Mouse (Mus musculus): ENCODE measurements at regions not wholly inside any gene's neighbourhood (a gene's known extent, or its start where the extent isn't known, plus 50 kb on each side); places are given as distances from the start of the nearest gene placed in this dataset.

DNA sequence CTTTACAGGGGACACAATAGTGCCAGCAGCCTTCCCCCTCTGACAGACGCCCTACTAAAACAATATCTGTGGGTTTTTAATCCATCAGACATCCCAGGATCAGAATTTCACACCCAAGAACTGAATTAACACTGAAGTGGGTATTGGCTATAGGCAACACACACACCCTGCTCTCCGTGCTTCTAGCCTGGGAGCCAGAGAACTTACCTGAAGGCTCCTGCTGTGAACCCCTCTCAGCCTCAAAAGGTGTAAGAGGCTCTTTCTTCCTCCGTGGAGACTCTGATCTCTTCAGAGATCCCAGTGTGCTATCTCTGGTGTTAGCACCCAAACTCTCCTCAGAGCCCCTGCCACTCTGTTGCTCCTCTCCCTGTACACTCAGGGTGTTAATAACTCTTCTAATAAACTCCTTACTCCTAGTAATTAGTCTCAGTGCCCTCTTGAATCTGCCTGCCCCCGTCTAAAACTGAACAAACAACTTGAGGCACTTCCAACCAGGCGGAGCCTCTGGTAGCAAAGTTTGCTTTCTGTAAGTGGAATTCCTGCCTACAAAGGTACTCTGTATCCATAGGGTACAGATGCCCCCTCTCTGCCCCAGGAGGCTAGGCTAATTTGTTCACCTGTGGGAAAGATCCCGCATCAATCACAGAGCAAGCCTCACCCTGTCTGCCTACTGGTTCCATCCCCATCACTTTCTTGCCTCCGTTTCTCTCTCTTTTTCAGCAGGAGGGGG, 452.9 kb upstream of the Fam19a5 start:
- no peak for DNase-seq (ENCODE audit: low spot score in 2 of 2)

DNA sequence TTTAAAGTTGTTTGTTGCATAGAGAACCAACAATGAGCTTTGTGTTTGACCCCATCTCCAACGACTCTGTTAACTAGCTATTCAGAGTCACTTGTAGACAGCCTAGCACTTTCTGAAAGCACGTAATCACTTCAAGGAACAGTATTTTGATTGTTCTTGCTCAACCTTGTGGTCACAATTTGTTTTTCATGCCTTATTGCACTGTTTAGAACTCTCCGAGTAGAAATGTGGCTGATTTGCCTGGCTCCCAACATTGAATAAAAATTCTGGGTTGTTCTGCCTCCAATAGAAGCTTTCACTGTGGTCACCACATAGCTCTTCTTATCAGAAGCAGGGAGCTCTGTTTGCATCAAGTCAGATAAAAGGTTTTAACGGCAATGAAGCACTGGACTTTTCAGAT, 446.9 kb upstream of the Fam19a5 start:
- no peak for DNase-seq (ENCODE audit: low spot score in 2 of 2)

DNA sequence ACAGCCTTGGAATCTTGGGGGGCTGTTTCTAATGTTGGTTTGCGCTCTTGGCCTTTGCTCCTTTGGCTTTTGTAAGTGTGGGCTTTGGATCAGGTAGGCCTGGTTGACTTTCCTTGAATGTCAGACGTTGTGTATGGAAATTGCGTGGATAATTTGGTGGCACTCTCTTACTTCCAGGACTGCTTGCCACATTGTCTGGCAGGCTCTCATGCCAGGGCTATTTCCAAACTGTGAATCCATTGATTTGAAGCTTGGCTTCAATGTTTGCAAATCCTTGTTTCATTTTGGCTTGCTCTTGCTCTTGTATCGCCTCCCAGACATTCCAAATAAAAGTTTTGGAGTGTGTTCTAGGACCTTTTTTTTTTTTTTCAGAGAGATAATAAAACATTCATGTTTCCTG, 443.0 kb upstream of the Fam19a5 start:
- no peak for DNase-seq (ENCODE audit: low spot score in 2 of 2)

DNA sequence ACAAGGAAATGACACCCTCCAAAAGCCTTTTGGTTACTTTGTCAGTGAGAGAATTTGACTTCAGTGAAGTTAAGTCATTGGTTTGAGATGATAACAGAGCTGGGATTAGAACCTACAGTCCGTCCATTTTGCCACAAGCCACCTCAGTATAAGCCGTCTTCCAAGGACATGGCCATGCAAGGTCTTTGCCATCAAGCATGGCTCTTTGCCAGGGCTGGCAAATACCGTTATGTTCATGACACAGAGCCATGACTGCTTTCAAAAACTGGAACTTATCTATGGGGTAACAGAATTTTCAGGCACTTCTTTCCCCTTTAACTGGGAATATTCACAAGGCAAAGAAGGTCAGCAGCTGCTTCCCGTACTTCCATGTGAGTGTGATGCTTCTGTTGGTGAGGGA, 441.9 kb upstream of the Fam19a5 start:
- no peak for DNase-seq (ENCODE audit: low spot score in 2 of 2)

DNA sequence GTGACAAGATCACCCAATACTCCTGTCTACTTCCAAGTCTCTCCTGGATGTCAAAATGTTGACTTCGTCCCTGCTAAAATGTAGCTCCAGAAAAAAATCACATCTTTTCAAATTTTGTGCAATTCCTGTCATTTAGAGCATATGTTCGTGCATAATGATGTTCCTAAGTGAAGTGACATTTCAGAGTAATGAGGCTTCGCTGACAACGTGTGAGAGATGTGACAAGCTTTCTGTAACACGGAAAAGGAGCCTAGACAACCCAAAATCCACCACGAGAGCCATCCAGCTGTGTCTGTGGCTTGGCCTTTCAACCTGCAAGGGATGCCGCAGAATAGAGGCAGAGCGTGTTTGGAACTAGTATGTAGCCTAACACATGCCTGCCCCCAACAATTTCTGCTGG, 438.1 kb upstream of the Fam19a5 start:
- peak in 1 of 2 experiments; percentile 4 for DNase-seq (ENCODE audit: low spot score in 2 of 2)

DNA sequence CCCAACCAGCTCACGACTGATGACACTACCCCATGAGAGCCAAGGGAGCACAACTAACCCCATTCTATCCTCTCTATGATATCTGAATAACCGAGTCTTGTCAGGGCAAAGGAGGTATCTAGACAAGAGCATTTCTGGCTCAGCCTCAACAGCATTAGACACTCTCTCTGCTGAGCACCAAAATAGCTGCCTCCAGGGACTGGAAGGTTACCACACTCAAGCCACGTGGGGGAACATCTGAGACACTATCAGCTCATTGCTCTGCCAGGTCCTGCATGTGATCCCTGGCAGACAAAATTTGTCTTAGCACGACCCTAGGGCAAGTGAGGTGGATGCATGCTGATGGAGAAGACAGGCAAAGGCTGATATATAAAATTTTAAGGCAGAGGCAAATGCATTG, 436.4 kb upstream of the Fam19a5 start:
- DNase-seq (ENCODE audit: low spot score in 2 of 2): no peak

DNA sequence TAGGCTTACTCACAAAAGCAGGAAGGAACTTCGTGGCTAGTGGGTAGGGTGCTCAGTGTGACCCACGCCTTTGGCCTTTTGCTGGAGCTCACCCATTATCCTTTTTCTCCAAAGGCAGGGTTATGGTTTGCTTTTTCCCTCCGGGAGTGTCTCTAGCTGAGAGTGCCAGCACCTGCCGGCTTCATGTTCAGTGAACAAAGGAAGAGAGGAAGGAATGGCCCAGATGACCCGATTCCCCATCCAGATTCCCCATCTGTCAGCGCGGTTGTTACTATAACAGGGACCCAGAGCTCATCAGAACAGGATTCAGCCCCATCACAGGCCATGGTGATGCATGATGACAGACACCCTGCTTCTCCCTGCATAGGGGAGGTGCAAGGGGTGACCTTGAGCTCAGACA, 435.7 kb upstream of the Fam19a5 start:
- no peak for DNase-seq (ENCODE audit: low spot score in 2 of 2)

DNA sequence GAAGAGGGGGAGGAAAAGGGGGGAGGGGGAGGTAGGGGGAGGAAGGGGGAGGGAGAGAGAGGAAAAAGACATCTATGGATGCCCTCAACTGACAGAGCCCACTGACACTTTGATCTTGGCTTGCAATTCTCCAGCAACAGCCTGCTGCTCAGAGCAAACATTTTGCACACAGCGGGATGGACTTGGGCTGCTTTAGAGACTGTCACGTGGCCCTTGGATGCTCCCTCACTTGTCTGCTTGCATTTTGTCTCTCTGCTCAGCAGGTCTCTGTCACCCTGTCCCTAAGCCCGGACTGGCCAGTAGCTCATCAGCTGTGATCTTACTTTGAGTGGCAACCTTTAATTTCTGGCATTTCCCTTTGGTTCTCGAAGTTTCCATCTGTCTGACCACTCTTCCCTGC, 421.4 kb upstream of the Fam19a5 start:
- no peak for DNase-seq (ENCODE audit: low spot score in 2 of 2)

DNA sequence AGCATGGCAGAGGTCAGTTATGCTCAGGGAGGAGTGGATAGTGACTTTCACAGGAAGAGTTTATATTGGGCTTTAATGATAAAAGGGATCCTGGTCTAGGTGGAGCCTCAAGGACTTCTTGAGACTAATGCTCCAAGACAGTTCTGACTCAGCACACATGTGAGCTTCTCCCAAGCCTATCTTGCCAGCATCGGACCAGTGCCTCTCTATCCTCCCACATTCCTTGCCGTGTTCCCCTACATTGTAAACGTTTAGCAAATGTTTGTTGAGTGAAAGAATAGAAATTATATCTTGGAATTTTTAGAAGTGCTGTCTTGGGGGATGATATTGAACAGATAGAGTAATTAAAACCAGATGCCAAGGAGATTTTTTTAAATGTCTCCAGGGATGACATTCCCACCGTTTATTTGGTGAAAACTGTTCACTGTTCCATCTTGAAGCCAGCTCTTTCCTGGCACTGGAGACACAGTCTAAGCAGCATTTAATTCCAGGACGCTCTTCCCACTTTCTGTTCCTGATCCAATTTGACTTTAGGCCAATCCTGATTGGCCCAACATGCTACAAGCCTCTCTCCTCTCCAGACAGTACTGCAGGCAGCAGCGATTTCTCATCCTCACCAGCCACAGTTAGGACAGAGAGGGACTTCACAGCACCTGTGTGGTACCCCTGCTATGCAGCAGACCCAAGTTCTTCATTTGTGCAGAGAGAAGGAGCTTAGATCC, 418.5 kb upstream of the Fam19a5 start:
- DNase-seq (ENCODE audit: low spot score in 2 of 2): peak in 1 of 2 experiments; percentile 24

DNA sequence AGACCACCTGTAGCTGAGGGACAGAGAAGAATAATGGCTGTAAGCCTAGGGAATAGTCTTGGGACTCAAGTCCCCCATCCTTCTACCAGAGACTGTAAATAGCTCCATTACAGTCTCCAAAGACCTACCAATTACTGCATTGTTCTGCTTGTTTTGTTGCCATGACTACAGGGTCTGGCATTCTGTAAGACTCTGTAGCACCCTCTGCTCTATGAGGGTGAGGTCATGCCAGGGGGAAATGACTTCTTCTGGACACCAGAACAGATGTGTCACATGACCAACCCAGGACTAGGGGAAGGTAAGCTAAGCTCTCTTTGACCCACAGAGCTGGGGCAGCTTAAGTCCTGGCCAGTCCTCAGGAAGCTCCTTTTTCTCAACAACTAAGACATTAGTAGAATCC, 405.2 kb upstream of the Fam19a5 start:
- no peak for DNase-seq (ENCODE audit: low spot score in 2 of 2)

DNA sequence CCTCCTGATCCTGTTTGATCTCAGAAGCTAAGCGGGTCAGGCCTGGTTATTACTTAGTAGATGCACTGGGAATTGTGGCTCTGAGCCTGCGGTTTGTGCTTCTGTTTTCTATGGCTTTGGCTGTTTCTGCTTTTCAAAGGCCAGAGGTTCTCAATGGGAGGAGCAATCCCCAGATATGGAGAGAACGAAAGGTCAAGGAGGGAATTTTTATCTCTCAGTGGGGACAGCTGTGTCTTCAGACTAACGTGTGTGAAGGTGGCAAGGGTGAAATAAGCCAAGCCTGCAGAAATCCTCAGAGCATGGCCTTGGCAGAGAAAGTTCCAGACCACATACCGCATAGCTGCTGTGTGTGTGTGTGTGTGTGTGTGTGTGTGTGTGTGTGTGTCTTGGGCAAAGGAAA, 375.0 kb upstream of the Fam19a5 start:
- no peak for DNase-seq (ENCODE audit: low spot score in 2 of 2)

DNA sequence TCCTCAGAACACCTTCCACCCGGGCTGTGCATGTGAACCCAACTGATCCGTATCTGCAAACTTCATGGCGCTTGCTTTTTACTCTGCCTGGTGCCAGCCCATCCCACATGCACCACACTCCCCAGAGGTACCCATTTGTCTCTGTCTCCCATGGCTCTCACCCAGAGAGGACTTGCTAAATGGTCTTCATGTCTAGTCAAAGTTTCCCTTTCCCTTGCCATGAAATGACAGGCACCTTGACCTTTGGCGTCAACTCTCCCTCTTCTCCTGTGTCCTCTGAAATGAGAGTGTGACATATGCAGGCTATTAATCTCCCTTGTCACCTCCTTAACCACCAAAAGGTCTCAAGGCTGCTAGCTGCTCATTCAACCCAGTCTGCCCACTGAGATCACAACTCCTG, 373.2 kb upstream of the Fam19a5 start:
- DNase-seq (ENCODE audit: low spot score in 2 of 2): no peak

DNA sequence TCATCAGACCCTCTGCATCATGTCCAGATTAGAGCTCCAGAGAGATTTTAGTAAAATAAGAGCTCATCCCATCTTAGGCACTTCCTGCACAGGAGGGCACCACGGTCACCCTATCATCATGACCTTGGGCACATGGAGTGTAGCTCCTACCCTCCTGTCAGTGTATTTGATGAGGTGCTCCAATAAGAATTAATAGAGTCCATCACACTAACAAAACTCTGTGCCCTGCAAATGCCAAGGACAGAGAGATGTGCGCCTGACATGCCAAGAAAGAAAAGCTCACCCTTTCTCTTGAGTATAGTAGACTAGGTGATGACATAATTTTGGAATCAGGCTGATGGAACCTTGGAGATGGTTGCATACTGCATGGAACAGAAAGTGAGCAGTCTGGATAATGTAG, 371.0 kb upstream of the Fam19a5 start:
- no peak for DNase-seq (ENCODE audit: low spot score in 2 of 2)

DNA sequence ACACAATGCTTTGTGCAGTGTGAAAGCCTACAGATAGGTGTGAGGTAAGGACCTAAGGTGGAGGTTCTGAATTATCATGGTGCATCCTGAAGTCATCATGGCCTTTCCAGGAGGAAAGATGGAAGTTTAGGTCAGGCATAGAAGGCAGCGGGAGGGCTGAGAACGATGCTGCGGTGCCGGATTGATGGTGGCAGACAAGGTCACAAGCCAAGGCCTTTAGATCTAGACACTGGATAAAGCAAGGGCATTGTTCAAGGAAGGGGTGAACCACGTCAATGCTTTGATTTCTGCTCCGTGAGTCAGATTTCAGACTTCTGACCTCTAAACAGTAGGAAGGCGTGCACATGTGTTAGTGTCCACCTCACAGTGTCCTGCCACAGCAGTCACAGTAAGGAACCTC, 365.5 kb upstream of the Fam19a5 start:
- no peak for DNase-seq (ENCODE audit: low spot score in 2 of 2)

DNA sequence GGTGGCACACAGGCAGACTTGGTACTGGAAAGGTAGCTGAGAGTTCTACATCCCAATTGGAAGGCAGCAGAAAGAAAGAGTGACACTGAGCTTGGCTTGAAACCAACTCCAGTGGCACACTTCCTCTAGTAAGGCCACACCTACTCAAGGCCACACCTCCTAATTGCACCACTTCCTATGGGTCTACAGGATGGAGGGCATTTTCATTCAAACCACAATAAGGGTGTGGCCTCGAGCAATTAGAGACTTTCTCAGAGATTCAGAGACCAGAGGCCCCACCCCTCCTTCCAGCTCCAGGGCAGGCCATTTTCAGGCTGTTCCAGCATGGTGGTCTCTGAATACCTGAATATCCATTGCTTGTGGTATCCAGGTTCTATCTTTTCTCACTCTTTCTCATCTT, 363.3 kb upstream of the Fam19a5 start:
- no peak for DNase-seq (ENCODE audit: low spot score in 2 of 2)

DNA sequence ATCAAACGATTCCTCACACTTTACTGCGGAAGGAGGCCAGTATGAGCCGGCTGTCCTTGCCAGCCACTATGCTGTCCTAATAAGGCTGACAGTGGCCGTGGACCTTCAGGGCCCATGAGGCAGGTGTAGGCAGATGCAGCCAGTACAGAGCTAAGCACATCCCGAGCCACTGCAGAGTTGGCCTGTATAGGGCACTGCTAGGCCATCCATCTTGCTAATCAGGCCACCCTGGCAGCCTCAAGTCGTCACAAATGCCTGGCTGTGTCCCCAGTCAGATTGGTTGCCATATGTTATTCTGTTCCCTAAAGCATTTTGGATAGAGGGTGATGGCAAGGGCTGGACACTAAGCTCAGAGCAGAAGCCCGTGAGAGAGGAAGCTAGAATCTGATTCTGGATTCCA, 359.9 kb upstream of the Fam19a5 start:
- no peak for DNase-seq (ENCODE audit: low spot score in 2 of 2)

DNA sequence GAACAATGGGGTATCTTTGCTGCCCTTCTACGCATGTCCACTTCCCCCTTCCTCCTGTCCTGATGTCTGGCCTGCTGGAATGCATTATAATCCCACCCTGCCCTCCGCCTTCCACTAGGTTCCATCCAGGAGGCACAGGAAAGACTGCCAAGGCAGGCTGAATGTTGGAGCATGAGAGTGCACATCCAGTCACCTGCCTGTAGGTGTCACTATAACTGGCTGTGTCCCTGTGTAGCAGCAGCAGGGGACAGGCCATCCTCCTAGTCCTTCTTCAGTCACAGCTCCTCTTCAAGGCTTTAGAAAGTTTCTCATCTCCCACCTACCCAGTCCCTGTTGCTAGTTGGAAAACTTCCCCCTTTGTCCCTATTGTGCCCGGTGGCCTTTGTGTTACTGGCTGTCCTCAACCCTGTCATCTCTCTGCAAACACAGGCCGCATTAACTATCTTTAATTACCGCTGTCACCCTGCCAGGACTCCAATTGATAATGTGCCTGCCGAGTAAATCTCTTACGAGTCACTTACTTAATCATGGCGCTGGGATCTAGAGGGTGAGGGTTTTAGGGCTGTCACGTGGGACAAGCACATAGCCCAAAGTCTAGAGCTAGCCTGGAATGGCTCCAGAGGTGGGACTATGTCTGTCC, 355.2 kb upstream of the Fam19a5 start:
- no peak for DNase-seq (ENCODE audit: low spot score in 2 of 2)

DNA sequence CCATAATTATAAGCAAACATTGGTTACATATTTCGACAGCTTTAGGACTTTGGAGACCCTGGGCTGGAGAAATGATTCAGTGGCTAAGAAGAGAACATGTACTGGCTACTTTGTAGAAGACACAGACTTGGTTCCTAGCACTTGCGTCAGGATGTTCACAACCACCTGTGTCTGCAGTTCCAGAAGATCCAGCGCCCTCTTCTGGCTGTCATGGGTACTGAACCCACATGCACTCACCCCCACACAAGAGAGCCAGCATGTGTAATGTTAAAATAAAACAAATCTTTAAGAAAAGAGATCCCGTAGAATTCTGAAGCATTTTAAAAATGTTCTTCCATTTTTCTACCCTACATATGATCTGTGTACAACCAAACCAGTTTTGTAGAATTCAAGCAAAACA, 352.2 kb upstream of the Fam19a5 start:
- no peak for DNase-seq (ENCODE audit: low spot score in 2 of 2)

DNA sequence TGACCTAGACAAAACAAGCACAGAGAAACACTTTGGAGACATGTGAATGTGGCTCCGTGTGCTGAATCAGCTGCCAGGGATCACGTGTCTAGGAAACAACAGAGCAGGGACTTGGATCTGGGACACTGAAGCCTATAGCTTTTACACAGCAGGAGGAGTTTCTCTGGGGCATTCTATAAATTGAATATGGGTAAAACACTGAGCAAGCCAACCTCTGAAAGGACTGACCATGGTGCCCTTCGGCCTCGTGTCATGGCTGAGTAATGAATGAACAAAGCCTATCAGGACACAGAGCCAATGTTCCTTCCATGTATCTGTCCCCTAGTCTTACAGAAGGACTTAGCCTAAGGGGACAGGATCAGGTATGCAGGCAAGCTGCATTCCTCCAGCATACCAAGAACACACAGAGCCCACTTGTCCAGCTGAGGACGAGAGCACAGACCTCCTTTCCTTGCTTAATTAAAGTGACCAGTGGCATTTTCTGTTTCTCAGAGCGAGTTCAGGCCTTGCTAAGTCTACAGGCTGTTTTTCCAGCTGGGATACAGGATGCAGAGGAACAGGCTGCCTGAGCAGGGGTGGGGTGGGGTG, 347.7 kb upstream of the Fam19a5 start:
- DNase-seq (ENCODE audit: low spot score in 2 of 2): no peak

DNA sequence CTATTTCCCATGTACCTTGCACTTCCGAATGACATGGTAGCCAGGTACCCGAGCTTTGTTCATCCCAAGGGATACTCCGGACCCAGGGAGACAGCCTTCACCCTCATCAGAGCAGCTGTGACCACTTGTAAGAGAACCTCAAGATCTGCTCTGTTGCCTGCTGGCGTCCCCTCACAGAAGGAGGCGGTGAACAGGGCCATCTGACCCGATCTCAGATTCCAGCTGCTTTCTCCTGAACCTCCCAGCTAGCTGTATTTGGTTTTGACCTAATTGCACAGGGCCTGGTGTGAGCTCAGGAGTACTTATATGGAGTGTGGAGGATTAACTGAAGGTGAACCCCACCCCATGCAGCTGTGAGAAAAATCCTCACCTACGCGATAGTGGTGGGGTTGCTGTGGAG, 344.5 kb upstream of the Fam19a5 start:
- no peak for DNase-seq (ENCODE audit: low spot score in 2 of 2)

DNA sequence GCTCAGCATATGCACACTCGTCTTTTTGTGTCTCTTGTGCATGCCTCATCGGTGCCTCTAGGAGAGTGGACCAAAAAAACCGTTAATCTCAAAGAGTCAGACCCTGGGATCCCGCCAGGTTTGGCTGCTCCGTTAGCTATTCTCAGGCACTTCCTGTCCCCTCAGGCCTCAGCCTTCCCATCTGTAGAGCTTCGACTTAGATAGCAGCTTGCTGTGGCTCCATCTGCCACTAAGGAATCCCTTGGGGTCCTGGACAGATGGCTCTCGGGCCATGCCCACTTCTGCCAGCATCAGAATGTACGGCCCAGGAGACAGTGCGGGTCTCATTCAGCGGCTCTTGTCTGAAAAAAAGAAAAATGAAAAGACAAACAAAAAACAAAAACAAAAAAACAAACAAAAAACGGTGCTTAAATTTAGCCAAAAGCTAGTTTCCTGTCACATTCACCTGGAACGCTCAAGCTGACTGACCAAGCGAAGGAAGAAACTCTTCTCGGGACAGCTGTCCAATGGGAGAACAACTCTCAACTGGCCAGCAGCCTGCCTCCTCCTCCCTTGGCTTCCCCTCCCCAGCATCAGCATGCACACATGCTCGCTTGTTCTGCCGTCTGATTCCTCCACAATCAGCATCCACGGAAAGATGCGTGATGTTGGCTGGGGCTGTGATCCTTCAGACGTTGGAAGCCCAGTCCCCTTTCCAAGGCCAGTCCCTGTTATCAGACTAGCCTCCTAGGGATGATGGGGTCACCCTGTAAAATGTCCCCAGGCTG, 343.6 kb upstream of the Fam19a5 start:
- DNase-seq (ENCODE audit: low spot score in 2 of 2): no peak

DNA sequence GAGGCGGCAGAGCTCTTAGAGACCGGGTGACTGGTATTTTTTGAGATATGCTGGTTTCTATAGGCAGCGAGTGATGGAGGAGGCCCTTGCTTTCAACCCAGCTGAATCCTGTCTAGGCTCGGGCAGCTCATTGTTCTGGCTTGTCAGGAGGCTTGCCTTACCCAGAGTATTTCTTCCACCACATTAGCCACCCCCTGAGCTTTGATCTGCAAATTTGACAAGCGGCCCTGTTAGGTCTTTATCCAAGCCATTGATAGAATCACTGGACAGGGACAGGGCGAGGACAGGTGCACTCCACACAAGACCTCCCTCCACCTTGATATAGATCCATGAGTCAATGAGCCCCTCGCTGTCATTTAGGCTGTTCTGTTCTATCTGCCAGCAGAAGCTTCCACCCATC, 343.0 kb upstream of the Fam19a5 start:
- no peak for DNase-seq (ENCODE audit: low spot score in 2 of 2)

All from frontal cortex, postnatal 36 days (tissue).